Mouse (Mus musculus) heart, embryonic 16.5 days (tissue): ENCODE measurements around the gene Egr2. TPM values are rescaled to one million over a fixed set of nuclear protein-coding genes. Genes with fewer than 3 reads are reported as not detected.

Experiments used
- ATAC-seq: fragments of 200-750 bp; cut with Nextera tagmentation; replicated peaks from 2 replicates; pipeline ENCODE4 v1.8.0; 2017; ENCODE audit warnings: moderate number of reproducible peaks; ENCODE audit not compliant: insufficient read depth, low FRiP score; ENCODE audit errors: extremely low read depth
- H3K27ac ChIP-seq: fragments of 300-500 bp; sonication (generic); 2 replicates; pipeline ENCODE4 v1.5.1; 2014; ENCODE audit warnings: mild to moderate bottlenecking, low read length, control low read depth, moderate library complexity
- H3K27me3 ChIP-seq: fragments of 300-500 bp; sonication (generic); 2 replicates; pipeline ENCODE4 v1.6.1; 2014; ENCODE audit warnings: low read length, mixed read lengths; ENCODE audit not compliant: control insufficient read depth, insufficient read depth
- H3K36me3 ChIP-seq: fragments of 300-500 bp; sonication (generic); 2 replicates; pipeline ENCODE4 v1.6.1; 2014; ENCODE audit not compliant: control insufficient read depth, insufficient read depth
- H3K4me1 ChIP-seq: fragments of 300-500 bp; sonication (generic); 2 replicates; pipeline ENCODE4 v1.6.1; 2014; ENCODE audit warnings: low read length, mixed read lengths; ENCODE audit not compliant: control insufficient read depth, insufficient read depth
- H3K4me2 ChIP-seq: fragments of 300-500 bp; sonication (generic); 2 replicates; pipeline ENCODE4 v1.6.1; 2014; ENCODE audit warnings: low read depth, mild to moderate bottlenecking, control low read depth, low read length
- H3K4me3 ChIP-seq: fragments of 300-500 bp; sonication (generic); 2 replicates; pipeline ENCODE4 v1.5.1; 2014; ENCODE audit warnings: mild to moderate bottlenecking, control low read depth, low read length
- H3K9ac ChIP-seq: fragments of 300-500 bp; sonication (generic); 2 replicates; pipeline ENCODE4 v1.6.1; 2014; ENCODE audit warnings: low read length, control low read depth
- H3K9me3 ChIP-seq: fragments of 300-500 bp; sonication (generic); replicated peaks from 2 replicates; pipeline ENCODE4 v1.6.1; 2016; ENCODE audit warnings: low read length; ENCODE audit not compliant: control insufficient read depth
- WGBS: fragments of 180-500 bp; shearing (Covaris S2); extraction: QIAGEN DNeasy Blood & Tissue Kit; methylation state at CpG from one replicate; pipeline ENCODE4 v1.1.7; 2014; 5-methylcytosine and 5-hydroxymethylcytosine counted together
- polyA plus RNA-seq: library from polyadenylated mRNA; unstranded; fragments of >200 nt; fragmentation: Nextera tagmentation; extraction: Ambion mirVana; gene quantifications from 2 replicates; pipeline ENCODE4 v1.2.1, GENCODE M21; 2015

Gene Egr2
- polyA plus RNA-seq, 1 experiment from 2014 or later, result 1.2 TPM

DNA sequence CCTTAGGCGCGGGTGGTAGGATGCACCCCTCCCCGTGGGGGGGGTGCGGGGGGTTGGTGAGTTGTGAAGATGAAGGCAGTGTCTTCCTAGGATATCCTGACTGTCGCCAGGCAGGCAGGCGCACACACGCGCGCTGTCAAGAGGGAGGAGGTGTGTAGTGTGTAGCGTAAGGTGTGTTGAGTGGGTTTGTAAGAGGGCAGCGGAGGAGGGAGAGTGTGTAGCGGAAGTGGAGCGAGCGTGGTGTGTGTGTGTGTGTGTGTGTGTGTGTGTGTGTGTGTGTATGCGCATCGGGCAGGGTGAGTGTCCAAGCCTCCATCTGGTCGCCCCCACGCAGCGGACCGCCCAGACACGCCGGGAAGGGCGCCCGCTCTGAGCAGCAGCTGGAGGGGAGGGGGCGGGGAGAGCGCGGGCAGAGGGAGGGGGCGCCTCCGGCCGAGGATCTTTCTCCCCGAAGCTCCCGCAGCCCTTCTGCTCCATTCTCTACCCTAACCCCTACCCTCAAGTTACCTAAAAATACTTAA is 1.4 kb downstream of the Egr2 start:
- WGBS, result under 1% methylated on average over 23 of the region's 32 CpGs
- 0 out of 2 replicates have a peak overlapping the region, but pooled peaks have one; percentile 19 for H3K27ac ChIP-seq
- no peaks in the 10 kb centered on the region for H3K9me3 ChIP-seq
- peaks cover 77% of the 10 kb centered on the region for H3K27me3 ChIP-seq
- H3K9ac ChIP-seq, result peak overlapping the region; percentile 43
- H3K4me1 ChIP-seq, result peaks cover 31% of the 10 kb centered on the region
- no peaks in the 10 kb centered on the region for H3K36me3 ChIP-seq
- peak overlapping the region; percentile 88 for H3K4me3 ChIP-seq
- ATAC-seq, result peak; percentile 30
- peak overlapping the region; percentile 99 for H3K4me2 ChIP-seq

DNA sequence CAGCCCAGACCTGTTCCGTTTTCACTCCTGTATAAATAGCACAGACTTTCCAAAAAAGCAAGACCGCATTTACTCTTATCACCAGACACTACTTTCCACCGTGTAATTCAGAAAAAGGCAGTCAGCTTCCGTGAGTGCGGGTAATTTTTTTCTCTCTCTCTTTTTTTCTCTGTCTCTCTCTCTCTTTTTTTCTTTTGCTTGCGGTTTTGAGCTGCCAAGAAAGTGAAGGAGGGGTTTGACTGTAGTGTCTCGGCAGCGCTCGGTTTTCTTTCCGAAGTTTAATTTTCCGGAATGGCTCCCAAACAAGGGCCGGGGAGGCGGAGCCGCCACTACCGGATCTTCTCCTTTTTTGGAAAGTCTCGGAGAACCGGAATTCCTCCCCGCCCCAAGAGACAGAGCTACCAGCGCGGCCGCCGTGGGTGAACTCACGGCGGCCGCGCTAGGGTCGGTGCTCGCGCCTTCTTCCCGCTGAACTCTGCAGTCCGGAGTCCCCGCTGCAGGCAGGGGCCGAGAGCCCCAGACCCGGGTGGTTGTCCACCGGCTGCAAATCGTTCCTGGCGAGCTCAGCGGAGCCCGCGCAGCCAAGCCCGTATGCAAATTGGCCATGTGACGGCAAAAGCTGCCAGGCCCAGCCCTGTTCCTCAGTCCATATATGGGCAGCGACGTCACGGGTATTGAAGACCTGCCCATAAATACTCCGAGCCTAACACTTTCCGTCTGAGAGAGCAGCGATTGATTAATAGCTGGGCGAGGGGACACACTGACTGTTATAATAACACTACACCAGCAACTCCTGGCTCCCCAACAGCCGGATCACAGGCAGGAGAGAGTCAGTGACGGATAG is 2.1 kb downstream of the Egr2 start:
- H3K27ac ChIP-seq, result peak overlapping the region; percentile 87
- H3K4me1 ChIP-seq, result peaks cover 31% of the 10 kb centered on the region
- H3K9ac ChIP-seq, result peak overlapping the region; percentile 77
- no peaks in the 10 kb centered on the region for H3K9me3 ChIP-seq
- peak; percentile 89 for ATAC-seq
- H3K27me3 ChIP-seq, result peaks cover 74% of the 10 kb centered on the region
- WGBS, result under 1% methylated on average over 51 of the region's 51 CpGs
- peak overlapping the region; percentile 99 for H3K4me2 ChIP-seq
- peak overlapping the region; percentile 88 for H3K4me3 ChIP-seq
- H3K36me3 ChIP-seq, result no peaks in the 10 kb centered on the region

DNA sequence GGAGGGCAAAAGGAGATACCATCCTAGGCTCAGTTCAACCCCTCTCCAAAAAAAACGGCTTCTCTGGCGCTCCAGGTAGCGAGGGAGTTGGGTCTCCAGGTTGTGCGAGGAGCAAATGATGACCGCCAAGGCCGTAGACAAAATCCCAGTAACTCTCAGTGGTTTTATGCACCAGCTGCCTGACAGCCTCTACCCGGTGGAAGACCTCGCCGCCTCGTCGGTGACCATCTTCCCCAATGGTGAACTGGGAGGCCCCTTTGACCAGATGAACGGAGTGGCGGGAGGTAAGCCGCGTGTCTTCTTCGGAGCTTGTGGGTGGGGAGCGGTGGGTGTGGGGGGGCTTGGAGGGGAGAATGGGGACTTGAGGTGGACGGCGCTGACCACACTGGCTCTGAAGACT is 2.8 kb downstream of the Egr2 start:
- no peaks in the 10 kb centered on the region for H3K9me3 ChIP-seq
- H3K27ac ChIP-seq, result no peak overlapping the region
- peak overlapping the region; percentile 88 for H3K4me3 ChIP-seq
- H3K27me3 ChIP-seq, result peaks cover 68% of the 10 kb centered on the region
- peaks cover 31% of the 10 kb centered on the region for H3K4me1 ChIP-seq
- H3K9ac ChIP-seq, result peak overlapping the region; percentile 77; the same call in 1 of the 2 replicates
- no peaks in the 10 kb centered on the region for H3K36me3 ChIP-seq
- 1% methylated on average over 19 of the region's 19 CpGs for WGBS
- ATAC-seq, result no peak
- peak overlapping the region; percentile 99 for H3K4me2 ChIP-seq

DNA sequence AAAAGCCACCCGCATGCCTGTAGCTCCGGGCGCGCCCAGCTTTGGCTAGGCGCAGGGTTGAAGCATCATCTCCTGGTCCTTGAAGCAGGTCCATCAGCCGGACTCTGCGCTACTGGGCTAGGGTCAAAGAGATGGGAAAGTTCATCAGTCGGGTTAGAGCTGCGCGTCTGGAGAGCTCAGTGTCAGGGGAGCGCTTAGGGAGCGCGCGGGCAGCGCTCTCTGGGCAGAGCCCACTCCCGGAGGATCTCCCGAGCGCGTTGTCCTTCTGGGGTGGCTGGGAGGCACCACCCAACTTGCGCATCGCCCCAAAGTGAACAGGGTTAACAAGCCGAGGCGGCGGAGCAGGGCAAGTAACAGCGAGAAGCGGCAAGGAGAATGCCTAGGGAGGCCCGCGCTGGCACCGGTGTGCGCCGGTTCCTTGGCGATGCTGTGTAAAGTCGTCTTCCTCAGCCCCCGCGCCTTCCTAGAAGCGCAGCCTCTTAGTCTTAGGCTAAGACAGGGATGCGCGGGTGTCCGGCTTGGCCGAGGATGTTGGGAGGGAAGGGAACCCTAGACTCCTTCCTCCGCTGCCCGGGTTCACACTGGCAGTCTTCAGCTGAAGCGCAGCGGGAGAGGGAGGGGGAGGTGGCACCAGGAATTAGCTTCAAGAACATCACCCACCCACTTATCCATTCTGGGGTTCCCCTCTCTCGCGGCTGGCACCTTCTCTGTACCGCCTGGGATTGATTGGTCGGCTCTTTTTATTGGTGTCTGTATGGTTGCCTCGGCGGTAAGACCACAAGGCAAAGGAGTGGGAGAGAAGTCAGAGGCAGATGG is 3.5 kb downstream of the Egr2 start:
- H3K4me3 ChIP-seq, result peak overlapping the region; percentile 88
- no peak for ATAC-seq
- H3K9me3 ChIP-seq, result no peaks in the 10 kb centered on the region
- H3K4me2 ChIP-seq, result peak overlapping the region; percentile 99
- H3K27me3 ChIP-seq, result peaks cover 61% of the 10 kb centered on the region
- WGBS, result 2% methylated on average over 49 of the region's 50 CpGs
- no peak overlapping the region for H3K27ac ChIP-seq
- H3K4me1 ChIP-seq, result peaks cover 31% of the 10 kb centered on the region
- no peaks in the 10 kb centered on the region for H3K36me3 ChIP-seq
- no peak overlapping the region for H3K9ac ChIP-seq

DNA sequence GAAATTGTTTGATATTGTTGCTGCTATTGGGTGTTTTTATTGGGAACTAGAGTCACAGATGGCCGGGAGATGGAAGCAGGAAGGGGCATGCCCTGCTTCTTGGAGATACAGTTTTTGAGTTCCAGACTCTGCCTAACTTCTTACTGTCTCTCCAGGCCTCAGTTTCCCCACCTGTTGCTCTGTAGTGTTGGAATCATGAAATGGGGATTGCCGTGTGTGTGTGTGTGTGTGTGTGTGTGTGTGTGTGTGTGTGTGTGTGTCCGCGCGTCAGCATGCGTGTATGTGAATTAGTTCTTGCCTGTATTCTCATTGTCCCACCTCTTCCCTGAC is 4.1 kb downstream of the Egr2 start:
- Histone ChIP-seq H3K9ac (no peak overlapping the region), H3K27ac (no peak overlapping the region), H3K4me3 (peak overlapping the region; percentile 88), H3K27me3 (peaks cover 56% of the 10 kb centered on the region), H3K9me3 (no peaks in the 10 kb centered on the region), H3K4me2 (no peak overlapping the region; the same call in 1 of the 2 replicates), H3K36me3 (peaks cover under 1% of the 10 kb centered on the region; the same call in 1 of the 2 replicates), H3K4me1 (peaks cover 31% of the 10 kb centered on the region)
- whole genome bisulfite sequencing, result 47% methylated on average over 6 of the region's 6 CpGs
- no peak for ATAC-seq

DNA sequence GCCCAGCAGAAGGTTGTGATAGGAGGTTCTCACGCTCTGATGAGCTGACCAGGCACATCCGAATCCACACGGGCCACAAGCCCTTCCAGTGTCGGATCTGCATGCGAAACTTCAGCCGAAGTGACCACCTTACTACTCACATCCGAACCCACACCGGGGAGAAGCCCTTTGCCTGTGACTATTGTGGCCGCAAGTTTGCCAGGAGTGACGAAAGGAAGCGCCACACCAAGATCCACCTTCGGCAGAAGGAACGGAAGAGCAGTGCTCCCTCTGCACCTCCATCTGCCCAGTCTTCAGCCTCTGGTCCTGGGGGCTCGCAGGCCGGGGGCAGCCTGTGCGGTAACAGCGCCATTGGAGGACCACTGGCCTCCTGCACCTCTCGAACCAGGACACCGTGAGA is 5.3 kb downstream of the Egr2 start:
- Histone ChIP-seq H3K27ac (no peak overlapping the region), H3K9me3 (no peaks in the 10 kb centered on the region), H3K36me3 (peaks cover 3% of the 10 kb centered on the region; the same call in 1 of the 2 replicates), H3K4me3 (peak overlapping the region; percentile 23), H3K27me3 (peaks cover 44% of the 10 kb centered on the region), H3K4me2 (peak overlapping the region; percentile 13; the same call in 1 of the 2 replicates), H3K9ac (no peak overlapping the region), H3K4me1 (peaks cover 25% of the 10 kb centered on the region)
- WGBS, result 26% methylated on average over 19 of the region's 19 CpGs
- no peak for ATAC-seq

DNA sequence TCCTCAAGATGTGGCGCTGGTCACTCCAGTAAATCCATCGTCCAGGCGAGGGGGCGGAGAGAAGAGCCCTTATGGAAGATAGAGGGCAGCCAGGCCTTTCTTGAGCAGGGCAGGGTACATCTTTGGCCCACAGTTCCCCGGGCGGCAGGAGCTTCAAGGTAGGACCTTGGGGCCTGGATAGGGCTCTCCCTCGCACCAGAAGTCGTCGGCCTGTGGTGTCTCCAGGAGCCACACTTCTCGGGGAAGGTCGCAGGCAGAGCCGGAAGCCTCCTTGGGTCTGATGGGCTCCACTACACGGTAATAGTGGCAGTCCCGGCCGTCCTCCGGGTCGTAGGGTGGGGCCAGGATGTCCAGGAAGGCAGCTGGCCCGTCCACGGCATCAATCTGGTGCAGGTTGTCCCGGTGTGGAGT is 12.6 kb downstream of the Egr2 start:
- Histone ChIP-seq H3K4me2 (peak overlapping the region; percentile 96), H3K27me3 (no peaks in the 10 kb centered on the region), H3K9ac (peak overlapping the region; percentile 93), H3K27ac (peak overlapping the region; percentile 93), H3K9me3 (no peaks in the 10 kb centered on the region), H3K4me3 (peak overlapping the region; percentile 95), H3K4me1 (peaks cover 15% of the 10 kb centered on the region), H3K36me3 (peaks cover 3% of the 10 kb centered on the region; the same call in 1 of the 2 replicates)
- peak; percentile 7; the same call in 1 of the 2 replicates for ATAC-seq
- WGBS, result under 1% methylated on average over 20 of the region's 20 CpGs

DNA sequence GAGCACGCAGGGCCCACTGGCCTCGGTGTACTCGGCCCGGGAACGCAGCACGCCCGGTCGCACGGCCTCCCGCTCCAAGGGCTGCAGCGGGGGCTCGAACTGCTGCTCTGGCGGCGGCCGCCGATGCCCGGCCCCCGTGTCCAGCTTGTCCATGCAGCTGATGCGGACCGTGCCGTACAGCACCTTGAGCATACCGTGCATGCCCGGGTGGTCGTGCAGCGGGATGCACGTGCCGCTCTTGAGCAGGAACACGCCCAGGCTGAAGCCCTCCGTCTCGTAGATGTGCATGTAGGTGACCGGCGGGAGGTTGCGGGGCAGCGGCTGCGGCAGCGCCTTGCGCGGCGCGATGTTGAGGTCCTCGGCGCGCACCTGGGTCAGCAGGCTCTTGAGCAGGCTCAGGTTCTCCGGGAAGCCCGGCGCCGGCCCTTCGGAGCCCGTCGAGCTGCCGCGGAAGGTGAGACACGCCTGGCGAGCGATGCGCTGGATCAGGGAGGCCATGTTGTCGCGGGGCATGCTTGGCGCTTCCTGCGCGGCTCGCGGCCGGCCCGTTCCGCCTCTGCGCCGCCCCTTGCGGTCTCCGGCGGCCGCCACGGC is 13.1 kb downstream of the Egr2 start:
- under 1% methylated on average over 66 of the region's 73 CpGs for WGBS
- Histone ChIP-seq H3K36me3 (peaks cover 3% of the 10 kb centered on the region; the same call in 1 of the 2 replicates), H3K9ac (peak overlapping the region; percentile 93), H3K4me3 (peak overlapping the region; percentile 95), H3K9me3 (no peaks in the 10 kb centered on the region), H3K4me1 (peaks cover 15% of the 10 kb centered on the region), H3K27me3 (no peaks in the 10 kb centered on the region), H3K4me2 (peak overlapping the region; percentile 96), H3K27ac (peak overlapping the region; percentile 93)
- ATAC-seq, result peak; percentile 71
